Mouse (Mus musculus): ENCODE results near the gene Syngr2. TPM values are rescaled to one million over a fixed set of nuclear protein-coding genes. Genes with fewer than 3 reads are reported as not detected.

The Syngr2 gene
- polyA plus RNA-seq, 1 experiment, result 68.6 TPM

DNA sequence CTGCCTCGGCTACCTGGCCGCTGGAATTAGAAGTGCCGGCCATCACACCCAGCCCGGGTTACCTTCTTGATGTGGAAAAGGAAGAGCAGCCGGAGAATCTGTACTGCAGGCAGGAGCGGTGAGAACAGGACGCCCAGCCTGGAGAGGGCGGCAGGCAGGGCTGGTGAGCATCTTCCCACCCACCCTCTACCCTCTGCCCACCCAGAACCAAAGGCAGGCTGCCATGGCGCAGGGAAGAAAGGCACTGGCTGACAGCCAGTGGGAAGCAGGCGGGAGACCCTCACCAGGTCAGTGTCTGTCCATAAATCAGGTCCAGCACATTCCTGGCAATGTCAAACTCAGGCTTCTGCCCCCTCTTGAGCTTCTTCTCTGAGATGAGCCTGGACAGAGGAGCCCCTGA lies 39.1 kb upstream of the Syngr2 start:
- TF ChIP-seq POLR2A (IDR thresholded peaks at IDR 0.05; ENCODE audit: low read depth, low read length), result no peak
- TF ChIP-seq CTCF (IDR thresholded peaks at IDR 0.05; ENCODE audit: borderline replicate concordance, insufficient read depth, low read length), result no peak
- Histone ChIP-seq H3K4me3 (ENCODE audit: insufficient read depth, low read length) (no peak overlapping the region), H3K27ac (ENCODE audit: insufficient read depth, low read length) (no peak overlapping the region), H3K4me1 (ENCODE audit: control insufficient read depth, insufficient read depth, low read length) (no peaks in the 10 kb centered on the region)

DNA sequence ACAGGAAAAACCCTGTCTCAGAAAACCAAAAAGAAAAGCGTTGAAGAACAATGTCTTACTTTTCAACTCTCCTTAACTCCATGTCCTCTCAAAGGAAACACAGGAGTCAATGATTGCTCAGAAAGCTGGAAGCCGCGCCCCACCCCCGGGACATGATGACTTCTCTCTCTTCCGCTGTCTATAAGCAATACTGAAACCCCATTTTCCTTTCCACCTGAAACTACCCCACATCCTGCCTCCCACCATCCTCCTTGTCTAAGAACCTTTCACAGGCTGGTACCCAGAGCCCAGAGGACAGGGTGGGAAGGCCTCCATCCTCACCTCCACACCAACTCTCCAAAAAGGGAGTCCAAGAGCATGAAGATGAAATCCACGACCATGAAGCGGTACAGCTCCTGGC lies 37.1 kb upstream of the Syngr2 start:
- Histone ChIP-seq H3K4me1 (ENCODE audit: control insufficient read depth, insufficient read depth, low read length) (no peaks in the 10 kb centered on the region), H3K27ac (ENCODE audit: insufficient read depth, low read length) (no peak overlapping the region), H3K4me3 (ENCODE audit: insufficient read depth, low read length) (no peak overlapping the region)
- TF ChIP-seq CTCF (IDR thresholded peaks at IDR 0.05; ENCODE audit: borderline replicate concordance, insufficient read depth, low read length), result no peak
- TF ChIP-seq POLR2A (IDR thresholded peaks at IDR 0.05; ENCODE audit: low read depth, low read length), result no peak

DNA sequence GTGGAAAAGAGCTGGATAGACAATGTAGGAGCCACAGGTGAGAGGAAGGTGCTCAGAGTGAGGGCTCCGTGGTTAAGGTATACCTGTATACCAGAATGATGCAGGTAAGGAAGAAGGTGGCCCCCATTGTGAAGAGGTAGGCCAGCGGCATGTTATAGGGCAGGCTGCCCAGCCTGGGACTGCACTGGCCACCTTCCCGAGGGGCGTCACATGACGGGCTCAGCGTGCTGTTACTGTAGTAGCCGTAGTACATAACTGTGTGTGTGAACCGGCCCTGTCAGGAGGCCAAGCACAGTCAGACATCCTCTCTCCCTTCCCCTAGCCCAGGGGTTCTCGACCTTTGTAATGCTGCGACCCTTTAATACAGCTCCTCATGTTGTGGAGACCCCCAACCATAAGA lies 34.5 kb upstream of the Syngr2 start:
- no peak overlapping the region for H3K27ac ChIP-seq (ENCODE audit: insufficient read depth, low read length)
- no peaks in the 10 kb centered on the region for H3K4me1 ChIP-seq (ENCODE audit: control insufficient read depth, insufficient read depth, low read length)
- TF ChIP-seq CTCF (IDR thresholded peaks at IDR 0.05; ENCODE audit: borderline replicate concordance, insufficient read depth, low read length) (no peak), POLR2A (IDR thresholded peaks at IDR 0.05; ENCODE audit: low read depth, low read length) (no peak)
- no peak overlapping the region for H3K4me3 ChIP-seq (ENCODE audit: insufficient read depth, low read length)

DNA sequence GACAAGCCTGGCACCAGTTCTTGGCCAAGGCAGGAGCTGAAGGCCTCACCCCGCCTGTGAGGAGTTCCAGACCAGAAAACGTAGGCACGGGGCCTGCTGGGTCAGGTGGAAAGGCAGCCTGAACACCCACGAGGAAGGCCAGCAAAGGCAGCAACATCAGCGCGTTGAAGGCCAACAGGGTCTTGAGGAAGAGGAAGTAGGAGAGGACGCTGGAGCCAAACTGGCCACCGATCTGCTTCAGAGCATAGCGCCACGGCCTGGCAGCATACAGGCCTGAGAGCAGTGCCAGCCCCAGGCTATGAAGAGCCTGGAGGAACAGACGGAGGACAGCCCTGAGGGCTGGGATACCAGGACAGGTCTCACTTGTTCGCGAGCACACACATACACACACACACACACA lies 33.9 kb upstream of the Syngr2 start:
- no peaks in the 10 kb centered on the region for H3K4me1 ChIP-seq (ENCODE audit: control insufficient read depth, insufficient read depth, low read length)
- TF ChIP-seq CTCF (IDR thresholded peaks at IDR 0.05; ENCODE audit: borderline replicate concordance, insufficient read depth, low read length) (no peak), POLR2A (IDR thresholded peaks at IDR 0.05; ENCODE audit: low read depth, low read length) (no peak)
- H3K27ac ChIP-seq (ENCODE audit: insufficient read depth, low read length), result no peak overlapping the region
- H3K4me3 ChIP-seq (ENCODE audit: insufficient read depth, low read length), result no peak overlapping the region

DNA sequence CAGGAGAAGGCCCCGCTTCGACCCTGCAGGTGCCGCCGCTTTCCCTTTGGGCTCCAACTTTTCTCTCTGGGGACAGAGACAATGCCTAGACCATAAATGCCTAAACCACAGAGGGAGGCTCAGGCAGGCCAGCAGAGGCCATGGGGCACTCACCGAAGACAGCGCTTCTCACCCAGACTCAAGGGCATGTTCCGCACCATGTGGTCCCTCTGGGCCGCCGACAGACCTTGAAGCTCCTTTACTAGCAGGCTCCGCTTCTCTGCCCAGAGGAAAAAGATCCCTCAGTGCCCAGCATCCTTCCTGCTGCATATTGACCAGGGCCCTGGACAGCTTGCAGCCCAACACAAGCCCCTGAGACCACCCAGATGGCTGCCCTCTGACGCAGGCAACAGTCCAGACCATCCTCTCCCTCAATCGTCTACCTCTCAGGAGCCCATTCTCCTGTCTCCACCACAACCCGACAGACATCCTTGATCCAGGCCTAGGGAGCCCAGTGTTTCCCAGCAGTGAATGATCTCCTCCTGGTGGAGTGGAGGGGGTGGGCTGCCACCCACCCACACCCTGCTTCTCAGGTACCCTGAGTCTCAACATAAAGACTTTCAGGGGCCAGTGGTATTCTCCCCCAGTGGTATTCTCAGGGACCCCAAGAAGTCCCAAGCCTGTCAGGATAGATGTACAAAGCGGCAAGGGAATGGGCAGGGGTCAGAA lies 33.2 kb upstream of the Syngr2 start:
- TF ChIP-seq CTCF (IDR thresholded peaks at IDR 0.05; ENCODE audit: borderline replicate concordance, insufficient read depth, low read length) (no peak), POLR2A (IDR thresholded peaks at IDR 0.05; ENCODE audit: low read depth, low read length) (no peak)
- no peak overlapping the region for H3K4me3 ChIP-seq (ENCODE audit: insufficient read depth, low read length)
- H3K27ac ChIP-seq (ENCODE audit: insufficient read depth, low read length), result no peak overlapping the region
- H3K4me1 ChIP-seq (ENCODE audit: control insufficient read depth, insufficient read depth, low read length), result peaks cover 4% of the 10 kb centered on the region; the same call in 1 of the 2 replicates

DNA sequence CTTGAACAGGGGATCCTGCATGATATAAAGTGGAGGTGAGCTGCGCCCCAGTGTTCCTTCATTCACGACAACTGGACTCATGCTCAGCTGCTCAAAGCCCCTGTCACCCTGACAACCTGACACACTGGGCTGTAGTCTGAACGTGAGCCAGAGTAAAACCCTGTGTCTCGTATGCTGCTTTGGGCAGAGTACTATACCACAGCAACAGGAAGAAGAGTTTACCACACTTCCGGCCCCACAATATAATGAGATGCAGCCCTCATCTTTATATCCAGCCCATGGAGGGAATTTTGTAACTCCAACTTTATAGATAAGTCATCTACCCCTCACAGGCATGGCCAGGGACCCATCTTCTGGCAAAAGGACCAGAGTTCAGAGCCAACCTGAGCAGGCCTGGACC lies 32.4 kb upstream of the Syngr2 start:
- peaks cover 5% of the 10 kb centered on the region; the same call in 1 of the 2 replicates for H3K4me1 ChIP-seq (ENCODE audit: control insufficient read depth, insufficient read depth, low read length)
- no peak overlapping the region for H3K27ac ChIP-seq (ENCODE audit: insufficient read depth, low read length)
- no peak overlapping the region for H3K4me3 ChIP-seq (ENCODE audit: insufficient read depth, low read length)
- TF ChIP-seq CTCF (IDR thresholded peaks at IDR 0.05; ENCODE audit: borderline replicate concordance, insufficient read depth, low read length), result no peak
- no peak for TF ChIP-seq POLR2A (IDR thresholded peaks at IDR 0.05; ENCODE audit: low read depth, low read length)

DNA sequence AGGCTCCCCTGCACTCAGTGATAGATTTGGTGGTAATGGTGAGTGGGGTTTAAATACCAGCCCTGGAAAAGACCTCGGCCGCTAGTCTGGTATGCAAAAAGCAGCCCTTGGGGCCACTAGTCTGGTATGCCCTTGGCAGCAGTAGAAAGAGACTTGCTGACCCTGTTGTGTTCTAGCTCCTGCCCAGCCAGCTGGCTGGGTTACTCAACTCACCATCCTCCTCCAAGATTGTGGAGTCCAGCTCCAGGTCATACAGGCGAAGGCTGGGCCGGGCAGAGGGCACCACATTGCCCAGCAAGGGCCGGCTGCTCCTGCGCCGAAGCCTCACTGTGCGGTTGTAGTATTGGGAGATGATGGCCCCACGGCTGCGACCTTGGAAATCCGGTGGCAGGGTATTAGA lies 31.4 kb upstream of the Syngr2 start:
- no peak overlapping the region for H3K4me3 ChIP-seq (ENCODE audit: insufficient read depth, low read length)
- no peak for TF ChIP-seq POLR2A (IDR thresholded peaks at IDR 0.05; ENCODE audit: low read depth, low read length)
- TF ChIP-seq CTCF (IDR thresholded peaks at IDR 0.05; ENCODE audit: borderline replicate concordance, insufficient read depth, low read length), result no peak
- peaks cover 5% of the 10 kb centered on the region; the same call in 1 of the 2 replicates for H3K4me1 ChIP-seq (ENCODE audit: control insufficient read depth, insufficient read depth, low read length)
- H3K27ac ChIP-seq (ENCODE audit: insufficient read depth, low read length), result no peak overlapping the region

DNA sequence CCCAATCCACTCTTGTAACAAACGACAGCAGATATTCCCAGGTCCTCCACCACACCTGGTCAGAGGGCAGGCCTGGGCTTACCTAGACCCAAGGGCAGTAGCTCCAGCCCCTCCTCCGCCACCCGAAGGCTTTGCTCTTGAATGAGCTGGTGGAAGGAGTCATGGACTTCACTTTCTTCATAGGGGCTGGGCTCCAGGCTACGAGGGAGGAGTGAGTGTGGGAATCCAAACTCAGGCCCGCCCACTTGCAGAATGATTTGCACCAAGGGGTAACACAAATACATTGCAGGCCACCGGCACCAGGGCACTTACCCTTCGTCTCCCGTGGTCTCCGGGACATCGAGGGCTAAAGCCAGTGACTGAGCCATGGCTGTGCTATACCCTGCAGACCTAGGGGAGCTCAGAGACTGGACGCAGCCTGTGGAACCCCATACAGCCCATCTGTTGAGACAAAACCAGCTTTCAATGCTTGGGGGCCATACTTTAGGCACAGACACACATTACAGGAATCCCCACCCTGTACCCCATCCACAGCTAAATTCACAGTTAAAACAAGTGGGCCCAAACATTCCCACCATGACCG lies 30.5 kb upstream of the Syngr2 start:
- Histone ChIP-seq H3K4me1 (ENCODE audit: control insufficient read depth, insufficient read depth, low read length) (peaks cover 5% of the 10 kb centered on the region; the same call in 1 of the 2 replicates), H3K4me3 (ENCODE audit: insufficient read depth, low read length) (peak overlapping the region; percentile 52), H3K27ac (ENCODE audit: insufficient read depth, low read length) (peak overlapping the region; percentile 62; the same call in 1 of the 2 replicates)
- TF ChIP-seq CTCF (IDR thresholded peaks at IDR 0.05; ENCODE audit: borderline replicate concordance, insufficient read depth, low read length), result no peak
- no peak; the same call in 1 of the 2 replicates for TF ChIP-seq POLR2A (IDR thresholded peaks at IDR 0.05; ENCODE audit: low read depth, low read length)

DNA sequence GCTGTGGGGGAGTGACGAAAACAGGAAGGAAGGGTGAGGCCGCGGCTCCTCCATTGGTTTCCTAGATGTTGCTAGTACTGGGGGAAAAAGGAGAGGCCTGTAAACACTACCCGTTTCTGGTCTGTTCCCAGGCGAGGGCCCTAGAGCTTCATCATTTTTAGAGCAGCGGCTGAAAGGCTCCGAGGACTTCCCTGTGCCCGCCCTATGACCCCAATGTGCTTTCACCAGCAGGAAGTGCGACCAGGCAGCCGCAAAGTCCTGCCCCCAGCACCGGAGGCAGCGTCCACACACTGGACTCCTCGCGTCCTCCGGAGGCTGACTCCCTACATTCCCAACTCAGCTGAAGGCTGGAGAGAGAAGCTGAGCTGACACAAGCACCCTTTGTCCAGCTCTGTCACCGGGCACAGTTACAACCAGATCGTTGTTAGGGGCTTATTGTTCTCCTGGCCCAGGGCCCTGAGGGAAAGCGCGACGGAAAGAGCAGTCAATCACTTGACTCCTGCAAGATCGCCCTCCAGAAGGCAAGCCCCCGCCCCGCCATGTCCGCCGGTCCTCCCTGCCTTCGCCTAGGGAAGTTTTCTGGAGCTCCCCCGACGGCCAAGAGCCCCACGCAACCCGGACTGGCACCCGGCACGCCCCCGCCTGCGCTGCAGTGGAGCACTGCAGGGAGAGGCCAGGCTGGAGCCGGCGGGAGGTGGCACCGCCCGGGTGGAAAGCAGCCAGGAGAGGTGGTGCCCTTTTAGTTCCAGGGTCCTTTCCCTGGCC lies 29.9 kb upstream of the Syngr2 start:
- Histone ChIP-seq H3K4me1 (ENCODE audit: control insufficient read depth, insufficient read depth, low read length) (peaks cover 5% of the 10 kb centered on the region; the same call in 1 of the 2 replicates), H3K27ac (ENCODE audit: insufficient read depth, low read length) (peak overlapping the region; percentile 62), H3K4me3 (ENCODE audit: insufficient read depth, low read length) (peak overlapping the region; percentile 52)
- TF ChIP-seq CTCF (IDR thresholded peaks at IDR 0.05; ENCODE audit: borderline replicate concordance, insufficient read depth, low read length) (no peak), POLR2A (IDR thresholded peaks at IDR 0.05; ENCODE audit: low read depth, low read length) (peak; percentile 79)

DNA sequence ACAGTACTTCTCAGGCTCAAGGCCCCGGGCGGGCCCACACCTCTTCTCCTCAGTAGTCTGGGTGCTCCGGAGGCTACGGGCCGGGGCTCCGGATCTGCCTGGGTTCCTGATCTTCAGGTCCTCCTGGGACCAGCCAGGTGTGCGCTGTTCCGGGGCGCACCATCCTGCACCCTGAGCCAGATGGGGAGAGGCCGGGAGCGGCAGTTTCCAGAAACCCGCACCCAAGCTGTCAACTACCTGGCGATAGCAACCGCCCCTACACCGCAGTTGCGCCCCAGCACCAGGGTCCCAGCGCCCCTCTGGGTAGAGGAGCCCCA lies 29.3 kb upstream of the Syngr2 start:
- TF ChIP-seq POLR2A (IDR thresholded peaks at IDR 0.05; ENCODE audit: low read depth, low read length) (no peak), CTCF (IDR thresholded peaks at IDR 0.05; ENCODE audit: borderline replicate concordance, insufficient read depth, low read length) (no peak)
- H3K4me1 ChIP-seq (ENCODE audit: control insufficient read depth, insufficient read depth, low read length), result peaks cover 5% of the 10 kb centered on the region; the same call in 1 of the 2 replicates
- H3K27ac ChIP-seq (ENCODE audit: insufficient read depth, low read length), result peak overlapping the region; percentile 62
- peak overlapping the region; percentile 52 for H3K4me3 ChIP-seq (ENCODE audit: insufficient read depth, low read length)
